Mouse (Mus musculus) embryo, embryonic 11.5 days (tissue): ENCODE measurements around the gene Nexn.

Experiments
- DNase-seq: peaks from one replicate; pipeline ENCODE4 v3.0.0-alpha.2; 2012; ENCODE audit warnings: low read depth, low spot score

The Nexn gene

GRCm38 (mm10) chr3:152235805-152236204, 30.3 kb downstream of the Nexn start:
- no peak for DNase-seq

- DNase-seq, result no peak
Observed at GRCm38 (mm10) chr3:152235238-152235637, 30.9 kb downstream of the Nexn start.

DNA sequence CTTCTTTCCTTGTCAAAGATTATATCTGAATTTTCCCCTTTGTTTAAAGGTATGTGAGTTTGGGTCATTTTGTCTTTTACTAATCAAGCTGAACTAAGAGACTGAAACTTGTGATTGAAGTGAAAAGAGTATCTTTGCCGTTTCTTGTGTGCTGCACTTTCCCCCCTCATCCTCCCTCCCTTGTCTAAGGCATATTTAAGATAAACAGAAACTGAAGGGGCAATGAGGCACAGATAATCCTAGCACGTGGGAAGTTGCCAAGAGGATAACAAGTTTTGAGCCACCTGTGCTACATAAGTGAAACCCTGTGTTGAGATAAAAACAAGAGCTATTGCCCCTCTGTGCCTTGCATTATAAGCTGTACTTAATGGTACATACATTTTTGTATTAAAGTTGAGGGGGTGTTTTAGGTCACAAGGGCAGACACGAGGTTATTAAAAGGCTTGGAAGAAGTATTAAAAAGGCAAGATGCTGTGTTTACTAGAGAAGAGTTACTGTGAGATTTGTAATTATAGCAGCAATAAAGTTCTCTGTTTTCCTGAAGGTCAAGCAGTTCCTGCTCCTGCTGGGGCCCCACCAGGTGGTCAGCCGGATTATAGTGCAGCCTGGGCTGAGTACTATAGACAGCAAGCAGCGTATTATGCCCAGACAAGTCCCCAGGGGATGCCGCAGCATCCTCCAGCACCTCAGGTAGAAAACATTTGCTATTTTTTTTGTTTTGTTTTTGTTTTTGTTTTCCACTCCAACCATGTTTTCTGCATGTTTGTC, 34.6 kb downstream of the Nexn start:
- DNase-seq, result no peak

DNA sequence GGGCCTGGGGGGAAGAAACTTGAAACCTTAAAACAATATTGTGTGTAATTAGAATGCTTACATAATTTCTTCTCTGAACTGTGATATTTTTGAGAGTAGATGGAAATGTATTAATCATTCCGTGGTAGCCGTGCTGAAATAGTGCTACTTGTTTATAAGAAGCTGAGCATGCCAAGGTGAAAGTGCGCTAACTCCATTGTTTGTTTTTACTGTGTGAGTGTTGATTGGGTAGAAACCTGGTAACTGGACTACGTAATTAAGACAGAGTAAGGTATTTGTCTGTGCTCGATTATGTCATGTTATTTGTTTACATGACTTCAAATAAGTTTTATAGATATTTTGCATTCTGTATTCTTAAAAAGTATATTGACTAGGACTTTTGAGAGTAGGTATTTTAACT, 36.9 kb downstream of the Nexn start:
- DNase-seq, result no peak

DNA sequence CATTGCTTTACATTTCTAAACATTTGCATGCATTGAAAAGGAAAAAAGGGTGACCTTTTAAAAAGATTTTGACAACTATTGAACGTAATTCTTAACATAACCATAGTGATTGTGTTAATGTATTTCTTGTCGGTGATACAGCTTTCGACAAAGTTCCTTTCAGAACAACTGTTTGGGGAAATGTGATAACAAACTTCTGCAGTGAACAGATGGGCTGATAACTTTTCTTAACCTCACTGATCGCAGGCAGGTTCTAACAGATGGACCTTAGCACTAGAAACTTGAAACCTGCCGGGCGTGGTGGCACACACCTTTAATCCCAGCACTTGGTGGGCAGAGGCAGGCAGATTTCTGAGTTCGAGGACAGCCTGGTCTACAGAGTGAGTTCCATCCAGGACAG, 37.3 kb downstream of the Nexn start:
- DNase-seq, result no peak

GRCm38 (mm10) chr3:152225906-152226305, 40.2 kb downstream of the Nexn start:
- DNase-seq, result no peak

DNA sequence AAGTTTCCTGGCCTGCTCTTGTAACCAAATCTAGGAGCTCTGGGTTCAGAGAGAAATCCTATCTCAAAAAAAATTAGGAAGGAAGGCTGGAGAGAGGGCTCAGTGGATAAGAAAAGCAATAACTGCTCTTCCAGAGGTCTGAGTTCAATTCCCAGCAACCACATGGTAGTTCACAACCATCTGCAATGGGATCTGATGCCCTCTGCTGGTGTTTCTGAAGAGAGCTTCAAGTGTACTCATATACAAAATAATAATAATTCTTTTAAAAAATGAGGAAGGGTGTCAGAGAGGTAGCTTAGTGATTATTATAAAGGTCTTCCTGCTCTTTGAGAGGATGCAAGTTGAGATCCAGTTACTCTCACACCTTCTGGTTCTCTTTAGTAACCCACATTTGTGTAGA, 41.2 kb downstream of the Nexn start:
- no peak for DNase-seq

DNA sequence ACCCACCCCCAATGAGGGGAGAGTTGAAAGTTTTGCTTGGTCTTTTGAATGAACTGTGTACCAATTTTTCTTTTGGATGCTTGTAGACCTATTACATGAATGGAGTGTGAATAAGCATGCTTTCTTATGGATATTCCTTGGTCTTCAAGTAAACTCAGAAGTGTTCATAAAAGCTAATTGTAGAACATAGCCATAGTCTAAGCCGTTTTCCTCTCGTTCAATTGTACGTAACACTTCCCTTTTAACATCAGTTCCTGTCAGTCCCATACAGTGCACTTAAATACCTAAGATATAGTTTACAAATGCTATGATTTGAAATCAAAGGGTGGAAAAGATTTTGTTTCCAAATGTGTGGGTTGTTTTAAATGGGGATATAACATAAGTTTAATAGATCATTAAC, 52.7 kb downstream of the Nexn start:
- DNase-seq, result no peak

- no peak for DNase-seq
Observed at GRCm38 (mm10) chr3:152211731-152212279, 54.3 kb downstream of the Nexn start.

- DNase-seq, result peak; percentile 51
Observed at GRCm38 (mm10) chr3:152210728-152211391, 55.3 kb downstream of the Nexn start.

GRCm38 (mm10) chr3:152209967-152210634, 56.0 kb downstream of the Nexn start, which contains the start of the genes Dnajb4 and Fubp1:
Dnajb4 (minus strand) TSS chr3:152210302.
Fubp1 (plus strand) TSS chr3:152210422.
- DNase-seq, result peak; percentile 100

DNA sequence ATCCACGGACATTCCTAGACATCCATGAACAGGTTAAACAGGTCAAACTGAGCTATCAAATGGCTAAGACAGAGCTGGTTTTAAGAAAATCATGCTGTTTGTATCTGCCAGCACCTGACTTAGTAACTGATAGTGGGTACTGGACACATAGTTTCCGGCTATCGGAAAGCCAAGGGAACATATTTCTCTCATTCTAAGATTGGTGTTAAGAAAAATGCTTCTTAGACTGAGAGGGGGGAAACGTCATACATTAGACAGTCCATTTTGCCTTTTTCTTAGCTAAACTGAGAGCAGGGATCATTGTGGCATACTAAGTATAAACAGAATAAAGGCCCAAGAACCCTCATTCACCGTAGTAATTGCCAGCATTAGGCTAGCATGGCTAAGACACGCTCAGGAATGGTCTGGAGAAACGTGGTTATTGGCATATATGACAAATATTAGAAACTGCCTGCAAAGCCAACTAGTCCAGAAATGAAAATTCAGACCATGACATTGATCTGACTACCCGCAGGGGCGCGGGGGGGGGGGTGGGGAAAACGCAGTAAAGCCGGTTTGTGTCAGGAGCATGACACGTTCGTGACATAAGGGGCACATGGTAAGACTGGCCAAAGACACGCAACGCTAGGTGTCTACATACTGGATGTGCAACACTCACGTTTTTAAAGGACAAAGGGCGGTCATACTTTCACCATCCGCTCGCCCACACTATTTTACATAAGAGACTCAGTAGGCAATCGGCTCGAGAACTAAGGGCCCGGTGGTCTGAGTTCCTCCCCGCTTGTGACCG, 56.8 kb downstream of the Nexn start:
- no peak for DNase-seq

- no peak for DNase-seq
Observed at GRCm38 (mm10) chr3:152208096-152208885, 57.9 kb downstream of the Nexn start.

- DNase-seq, result no peak
Observed at GRCm38 (mm10) chr3:152207156-152207555, 59.0 kb downstream of the Nexn start.

GRCm38 (mm10) chr3:152204577-152204976, 61.6 kb downstream of the Nexn start:
- no peak for DNase-seq

- no peak for DNase-seq
Observed at GRCm38 (mm10) chr3:152203996-152204395, 62.2 kb downstream of the Nexn start.

DNA sequence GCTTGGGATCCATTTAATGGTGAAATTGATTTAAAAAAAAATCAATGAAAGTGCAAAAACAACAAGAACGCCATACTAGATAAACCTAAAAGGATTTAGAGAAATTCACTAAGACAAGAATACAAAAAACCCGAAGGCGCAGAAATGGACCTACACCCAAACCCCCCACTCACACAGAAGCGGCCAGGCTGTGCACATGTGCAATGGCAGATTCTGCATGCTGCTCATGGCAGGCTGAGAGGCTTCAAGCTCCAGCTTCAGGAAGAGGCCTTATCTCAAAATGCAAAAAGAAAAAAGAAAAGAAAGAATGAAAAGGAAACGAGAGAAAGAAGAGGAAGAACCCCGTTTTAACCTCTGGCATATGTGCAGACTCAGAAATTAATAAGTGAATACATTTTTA, 62.7 kb downstream of the Nexn start:
- no peak for DNase-seq

DNA sequence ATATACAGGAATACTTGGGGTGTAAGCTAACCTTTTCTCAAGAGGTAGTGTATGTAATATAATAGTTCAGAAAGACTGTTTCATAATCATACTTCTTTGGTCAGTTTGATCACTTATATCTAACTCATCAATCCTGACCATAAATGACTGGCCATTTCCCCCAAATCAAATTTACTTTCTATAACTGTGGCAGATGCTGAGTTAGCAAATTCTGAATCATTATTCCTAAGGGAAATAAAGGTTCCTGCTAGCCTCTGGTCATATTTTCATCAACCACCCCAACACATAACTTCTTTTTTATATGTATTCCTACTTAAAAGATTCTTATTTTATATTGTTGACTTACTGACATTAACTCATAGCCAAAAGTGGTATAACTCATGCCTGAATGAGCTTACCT, 63.2 kb downstream of the Nexn start:
- no peak for DNase-seq

DNA sequence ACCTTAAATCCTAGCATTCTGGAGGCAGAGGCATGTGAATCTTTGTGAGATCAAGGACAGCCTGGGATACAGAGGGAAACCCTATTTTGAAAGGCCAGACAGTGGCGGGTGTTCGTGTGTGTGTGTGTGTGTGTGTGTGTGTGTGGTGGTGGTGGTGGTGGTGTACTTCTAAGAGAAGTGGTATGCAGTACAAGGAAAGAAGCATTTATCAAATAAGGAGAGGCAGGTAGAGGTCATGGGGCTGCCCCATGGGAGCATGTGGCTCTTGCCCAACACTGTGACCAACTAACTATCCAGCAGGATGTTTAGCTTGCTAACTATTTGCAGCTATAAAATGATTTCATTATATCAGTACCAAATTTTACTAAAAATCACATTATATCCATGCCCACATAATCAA, 64.5 kb downstream of the Nexn start:
- no peak for DNase-seq

GRCm38 (mm10) chr3:152201181-152201580, 65.0 kb downstream of the Nexn start:
- DNase-seq, result no peak

DNA sequence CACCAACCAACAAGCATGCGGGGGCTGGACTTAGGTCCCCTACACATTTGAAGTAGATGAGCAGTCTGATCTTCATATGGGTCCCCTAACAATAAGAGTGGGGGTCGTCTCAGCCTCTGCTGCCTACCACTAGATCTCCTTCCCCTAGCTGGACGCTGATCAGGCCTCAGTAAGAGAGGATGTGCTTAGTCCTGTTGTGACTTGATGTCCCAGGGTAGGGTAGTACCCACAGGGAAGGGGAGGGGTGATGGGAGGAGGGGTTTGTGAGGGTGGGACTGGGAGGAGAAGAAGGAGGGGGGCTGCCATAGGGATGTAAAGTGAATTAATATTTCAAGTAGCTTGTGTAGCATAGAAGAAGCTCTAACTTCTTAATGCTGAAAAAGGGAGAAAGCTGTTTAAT, 67.0 kb downstream of the Nexn start:
- no peak for DNase-seq
